Mouse (Mus musculus) cerebral cortex, adult 2 months (tissue): Measurements from ENCODE around the gene Prm1.

Experiments used
- WGBS: fragments of 180-500 bp; shearing (Covaris S2); methylation state at CpG from one replicate; pipeline ENCODE4 v1.1.7; 2018; 5-methylcytosine and 5-hydroxymethylcytosine counted together

Gene Prm1

GRCm38 (mm10) chr16:10805789-10806527 lies at the start of gene Prm1:
Gene Prm1, minus strand, starts transcription at chr16:10805839.
- 84% methylated on average over 10 of the region's 10 CpGs for WGBS

DNA sequence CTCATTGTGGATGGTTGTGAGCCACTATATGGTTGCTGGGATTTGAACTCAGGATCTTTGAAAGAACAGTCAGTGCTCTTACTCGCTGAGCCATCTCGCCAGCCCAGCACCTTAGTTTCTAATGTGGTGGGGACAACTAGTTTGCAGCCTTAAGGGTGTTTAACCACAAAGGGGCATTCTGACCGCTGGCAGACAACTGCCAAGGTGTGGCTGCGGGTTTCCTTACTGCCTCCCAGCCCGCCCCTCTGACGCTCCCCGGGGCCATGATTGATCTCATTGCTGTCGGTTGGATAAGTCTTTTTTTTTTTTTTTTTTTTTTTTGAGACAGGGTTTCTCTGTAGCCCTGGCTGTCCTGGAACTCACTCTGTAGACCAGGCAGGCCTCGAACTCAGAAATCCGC lies 46.6 kb upstream of the Prm1 start:
- WGBS: 94% methylated on average over 10 of the region's 10 CpGs

DNA sequence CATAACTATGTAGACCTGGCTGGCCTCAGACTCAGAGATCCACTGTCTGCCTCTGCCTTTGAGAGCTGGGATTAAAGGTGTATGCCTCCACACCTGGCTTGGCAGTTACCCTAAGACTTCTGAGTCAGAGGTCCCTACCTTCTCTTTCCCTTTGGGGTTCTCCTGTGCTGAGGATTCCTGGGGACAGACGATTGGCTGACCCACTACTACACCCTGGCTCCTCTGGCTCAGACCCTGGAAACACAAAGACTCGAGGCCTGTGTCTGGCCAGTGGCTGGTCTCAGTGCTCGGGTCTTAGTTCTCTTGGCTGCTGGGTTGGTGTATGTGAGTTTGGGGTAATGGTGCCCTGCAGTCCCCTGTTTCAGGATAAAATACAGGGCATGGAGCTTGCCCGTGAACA lies 45.3 kb upstream of the Prm1 start:
- WGBS: 72% methylated on average over 4 of the region's 4 CpGs

DNA sequence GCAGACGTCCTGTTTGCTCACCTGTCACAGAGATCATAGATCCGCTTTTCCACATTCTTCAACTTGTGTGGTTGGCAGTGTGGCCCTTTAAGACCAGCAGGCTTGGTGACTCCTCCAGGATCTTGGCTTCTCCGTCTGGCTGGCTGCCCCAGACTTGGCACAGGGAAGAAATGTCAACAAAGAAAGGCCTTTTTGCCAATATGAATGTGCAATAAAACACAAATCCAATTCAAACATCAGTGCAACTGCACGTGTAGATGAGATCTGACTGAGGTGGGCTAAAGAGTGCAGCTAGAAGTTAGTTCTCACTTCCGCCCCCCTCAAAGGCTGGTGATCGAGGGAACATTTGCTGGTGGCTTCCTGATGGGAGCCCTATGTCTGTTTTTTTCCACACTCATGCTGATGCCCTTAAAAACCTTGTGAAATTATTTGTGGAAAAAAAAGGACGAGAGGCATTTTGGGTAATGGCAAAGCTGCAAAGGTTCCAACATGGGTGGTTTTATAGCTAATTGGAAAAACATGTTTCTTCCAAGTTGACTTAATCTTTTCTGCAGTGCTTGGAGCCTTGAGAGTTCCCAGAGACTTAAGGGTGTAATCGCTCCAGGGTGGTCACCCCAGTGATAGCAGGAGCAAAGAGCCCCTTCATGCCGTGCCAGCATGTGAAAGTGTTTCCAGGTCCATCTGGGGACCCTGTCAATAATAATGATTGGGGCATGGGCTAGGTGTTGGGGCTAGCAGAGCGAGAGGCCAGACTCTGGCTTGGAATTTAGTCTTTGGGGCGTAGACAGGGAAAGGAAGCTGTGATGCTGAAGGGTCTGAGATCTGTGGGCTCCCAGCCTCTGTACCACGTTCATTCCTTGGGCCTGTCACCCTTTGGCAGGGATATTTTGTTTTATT lies 44.6 kb upstream of the Prm1 start:
- 56% methylated on average over 12 of the region's 12 CpGs for WGBS

DNA sequence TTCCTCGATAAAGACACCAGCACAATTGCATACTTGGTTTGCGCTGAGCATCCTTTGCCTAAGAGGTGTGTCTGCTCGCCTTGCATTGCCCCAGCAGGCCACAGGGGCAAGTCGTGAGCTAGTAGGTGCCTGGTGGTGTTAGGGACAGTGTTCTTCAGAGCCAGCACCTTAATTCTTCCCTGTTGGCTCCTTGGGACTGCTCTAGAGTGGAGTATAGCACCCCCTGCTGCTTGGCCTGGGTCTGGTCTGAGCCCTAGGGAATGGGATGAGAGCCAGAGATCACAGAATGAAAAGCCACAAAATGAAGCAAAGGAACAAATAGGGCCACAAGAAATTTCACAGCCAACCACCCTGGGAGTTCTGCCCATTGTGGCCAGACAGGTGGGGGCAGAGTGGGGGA lies 40.9 kb upstream of the Prm1 start:
- 76% methylated on average over 4 of the region's 4 CpGs for whole genome bisulfite sequencing

DNA sequence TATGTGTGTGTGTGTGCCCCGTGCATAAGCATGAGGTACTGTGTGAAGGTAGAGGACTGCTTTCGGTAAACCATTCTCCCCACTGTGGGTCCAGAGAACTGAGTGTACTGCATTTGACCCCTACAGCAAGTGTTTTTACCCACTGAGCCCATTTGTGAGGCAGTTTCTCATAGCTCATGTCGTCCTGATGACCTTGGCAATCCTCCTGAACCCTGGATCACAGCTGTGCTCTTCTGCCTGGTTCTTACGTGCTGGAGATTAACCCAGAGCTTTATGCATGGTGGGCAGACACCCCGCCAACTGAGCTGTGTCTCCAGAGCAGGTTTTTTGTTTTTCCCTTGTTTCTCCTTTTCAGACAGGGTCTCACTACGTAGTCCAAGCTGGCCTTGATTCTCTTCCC lies 40.3 kb upstream of the Prm1 start:
- WGBS: 87% methylated on average over 6 of the region's 6 CpGs

DNA sequence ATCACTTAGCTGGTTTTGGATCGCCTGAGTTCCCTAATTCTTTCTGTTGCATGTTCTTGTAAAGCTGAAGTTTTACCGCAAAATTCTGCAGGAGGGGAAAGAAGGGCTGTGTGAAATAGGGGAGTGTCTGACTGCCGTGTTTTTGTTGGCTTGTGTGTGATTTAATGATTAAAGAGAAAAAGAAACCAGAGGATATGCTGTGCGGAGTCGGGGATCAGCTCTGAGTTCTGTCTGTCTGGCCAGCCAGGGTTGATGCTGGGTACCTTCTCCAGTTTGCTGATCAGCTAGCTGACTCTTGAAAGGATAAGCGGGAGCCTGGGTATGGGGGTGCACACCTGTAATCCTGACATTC lies 38.7 kb upstream of the Prm1 start:
- 55% methylated on average over 6 of the region's 6 CpGs for WGBS

- 20% methylated on average over 18 of the region's 18 CpGs for WGBS
Measured at GRCm38 (mm10) chr16:10843486-10844318, 38.1 kb upstream of the Prm1 start.

DNA sequence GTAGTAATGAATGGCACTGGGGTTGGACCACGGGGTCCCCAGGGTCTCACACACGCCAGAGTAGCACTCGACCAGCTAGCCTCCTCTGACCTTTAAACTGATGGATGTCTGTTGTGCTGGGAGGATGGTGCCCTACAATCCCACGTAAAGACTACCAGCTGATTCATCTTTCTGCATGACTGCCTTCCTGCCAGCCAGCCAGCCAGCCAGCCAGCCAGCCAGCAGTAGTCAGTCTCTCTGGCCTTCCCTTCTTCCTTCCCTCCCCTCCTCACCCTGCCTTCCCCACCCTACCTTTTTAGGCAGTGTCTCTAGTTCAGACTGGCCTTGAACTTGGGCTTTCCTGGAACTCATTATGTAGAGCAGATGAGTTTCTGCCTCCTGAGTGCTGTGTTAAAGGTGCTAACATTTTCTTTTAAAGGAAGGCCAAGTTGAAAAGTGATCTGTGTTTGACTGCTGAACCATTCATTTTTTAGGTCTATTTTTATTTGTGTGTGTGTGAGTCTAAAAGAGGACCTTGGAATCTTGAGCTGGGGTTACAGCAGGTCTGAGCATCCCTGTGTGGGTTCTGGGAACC lies 36.7 kb upstream of the Prm1 start:
- WGBS: 83% methylated on average over 4 of the region's 4 CpGs

GRCm38 (mm10) chr16:10840018-10840417 lies 34.4 kb upstream of the Prm1 start:
- WGBS: 94% methylated on average over 14 of the region's 14 CpGs

- WGBS: 57% methylated on average over 10 of the region's 10 CpGs
Measured at GRCm38 (mm10) chr16:10838487-10839245, 33.0 kb upstream of the Prm1 start.

GRCm38 (mm10) chr16:10837903-10838302 lies 32.3 kb upstream of the Prm1 start:
- 100% methylated on average over 1 of the region's 1 CpGs for WGBS

GRCm38 (mm10) chr16:10837250-10837649 lies 31.6 kb upstream of the Prm1 start:
- 96% methylated on average over 3 of the region's 3 CpGs for WGBS

DNA sequence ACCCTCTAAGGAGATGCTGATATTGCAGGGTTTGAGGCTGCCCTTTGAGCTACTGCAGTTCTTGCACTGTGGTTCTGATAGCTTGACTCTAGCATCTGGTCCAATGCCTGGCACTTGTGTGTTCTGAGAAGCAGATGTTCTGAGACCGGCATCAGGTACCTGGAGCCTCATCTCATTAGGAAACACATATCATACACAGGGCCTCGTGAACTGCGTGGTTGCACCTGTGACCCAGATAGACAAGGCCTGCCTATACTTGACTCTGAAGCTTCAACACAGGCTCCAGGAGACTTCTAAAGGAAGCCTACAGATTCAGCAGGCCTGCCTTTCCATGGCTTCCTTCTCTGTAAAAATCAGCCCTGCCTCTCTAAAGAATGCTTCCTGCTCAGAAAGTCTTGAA lies 30.7 kb upstream of the Prm1 start:
- 87% methylated on average over 3 of the region's 3 CpGs for WGBS

DNA sequence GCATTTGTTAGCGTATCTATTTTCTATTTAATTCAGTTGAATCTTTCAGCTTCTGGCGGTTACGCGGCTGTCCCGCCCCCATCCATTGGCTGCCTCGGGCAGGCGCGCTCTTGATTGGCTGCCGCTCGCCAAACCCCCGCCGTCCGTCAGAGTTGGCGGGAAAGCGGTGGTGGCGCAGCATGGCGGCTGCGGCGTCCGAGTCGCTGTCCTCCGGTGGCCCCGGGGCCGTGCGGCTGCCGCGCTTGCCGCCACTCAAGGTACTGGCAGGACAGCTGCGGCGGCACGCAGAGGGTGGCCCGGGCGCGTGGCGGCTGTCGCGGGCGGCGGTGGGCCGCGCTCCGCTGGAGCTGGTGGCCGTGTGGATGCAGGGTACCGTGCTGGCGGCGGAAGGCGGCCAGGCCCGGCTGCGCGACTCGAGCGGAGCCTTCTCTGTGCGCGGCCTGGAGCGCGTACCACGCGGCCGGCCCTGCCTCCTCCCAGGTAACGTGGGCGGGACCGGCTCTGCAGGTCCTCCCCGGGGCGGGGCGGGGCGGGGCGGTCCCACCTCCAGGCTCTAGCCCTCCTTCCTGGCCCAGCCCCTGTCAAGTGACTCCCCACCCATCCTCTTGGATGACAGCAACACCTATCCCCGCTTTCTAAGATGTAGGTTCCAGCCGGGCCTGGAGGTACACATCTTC lies 29.4 kb upstream of the Prm1 start, which contains the start of gene Rmi2:
TSS of gene Rmi2 (plus strand) at position 149 of the 677 bp plus-strand sequence.
- under 1% methylated on average over 66 of the region's 69 CpGs for WGBS

- 6% methylated on average over 12 of the region's 12 CpGs for WGBS
Measured at GRCm38 (mm10) chr16:10834542-10834910, 28.9 kb upstream of the Prm1 start.

- WGBS: 88% methylated on average over 4 of the region's 4 CpGs
Measured at GRCm38 (mm10) chr16:10828461-10828805, 22.8 kb upstream of the Prm1 start.

- WGBS: 92% methylated on average over 7 of the region's 7 CpGs
Measured at GRCm38 (mm10) chr16:10827766-10828460, 22.3 kb upstream of the Prm1 start.

- 94% methylated on average over 9 of the region's 9 CpGs for WGBS
Measured at GRCm38 (mm10) chr16:10827269-10827668, 21.6 kb upstream of the Prm1 start.

- WGBS: 89% methylated on average over 4 of the region's 4 CpGs
Measured at GRCm38 (mm10) chr16:10825840-10826239, 20.2 kb upstream of the Prm1 start.
